Mouse (Mus musculus) macrophage (primary cell): ENCODE measurements around the gene Lgals4. TPM values are rescaled to one million over a fixed set of nuclear protein-coding genes. Genes with fewer than 3 reads are reported as not detected.

Source experiments
- H3K27ac ChIP-seq: fragments of 350-480 bp; formaldehyde crosslinking; 2 replicates; pipeline ENCODE4 v1.9.0; 2021
- H3K36me3 ChIP-seq: fragments of 350-480 bp; formaldehyde crosslinking; 2 replicates; pipeline ENCODE4 v1.9.0; 2021; ENCODE audit errors: inconsistent target
- H3K4me3 ChIP-seq: fragments of 350-480 bp; formaldehyde crosslinking; 2 replicates; pipeline ENCODE4 v1.9.0; 2021; ENCODE audit errors: inconsistent target
- H3K79me2 ChIP-seq: fragments of 350-480 bp; formaldehyde crosslinking; 2 replicates; pipeline ENCODE4 v1.9.0; 2021; ENCODE audit errors: inconsistent target
- whole genome bisulfite sequencing: methylation state at CpG from one replicate; pipeline ENCODE4 v1.1.7; 2026; ENCODE audit warnings: inconsistent platforms; ENCODE audit not compliant: missing documents; 5-methylcytosine and 5-hydroxymethylcytosine counted together
- polyA plus RNA-seq: library from polyadenylated mRNA; stranded (reverse); fragments of 250-400 nt; gene quantifications from 3 replicates; pipeline ENCODE4 v1.2.4, GENCODE M21; 2018; ENCODE audit warnings: inconsistent platforms

Gene Lgals4
- polyA plus RNA-seq, 1 experiment from 2014 or later = 0.96 TPM

- H3K27ac ChIP-seq = no peak overlapping the region
- H3K36me3 ChIP-seq = peaks cover 36% of the 10 kb centered on the region
- H3K79me2 ChIP-seq = peaks cover 17% of the 10 kb centered on the region
- WGBS = 83% methylated on average over 10 of the region's 10 CpGs
- no peak overlapping the region for H3K4me3 ChIP-seq
These were observed 10.4 kb upstream of the Lgals4 start for GRCm38 (mm10) chr7:28822993-28823903.

GRCm38 (mm10) chr7:28823932-28824331, 9.7 kb upstream of the Lgals4 start:
- peaks cover 10% of the 10 kb centered on the region; the same call in 1 of the 2 replicates for H3K79me2 ChIP-seq
- no peak overlapping the region for H3K27ac ChIP-seq
- H3K4me3 ChIP-seq = no peak overlapping the region
- peaks cover 30% of the 10 kb centered on the region for H3K36me3 ChIP-seq
- WGBS = 29% methylated on average over 2 of the region's 2 CpGs

GRCm38 (mm10) chr7:28824941-28825685, 8.5 kb upstream of the Lgals4 start, which contains the start of gene Ech1:
Ech1 (plus strand) TSS chr7:28825217.
- Histone ChIP-seq H3K79me2 (peaks cover 10% of the 10 kb centered on the region; the same call in 1 of the 2 replicates), H3K36me3 (peaks cover 30% of the 10 kb centered on the region), H3K27ac (peak within 1 kb of the TSS; percentile 78), H3K4me3 (peak within 1 kb of the TSS; percentile 47)
- 2% methylated on average over 32 of the region's 33 CpGs for WGBS

GRCm38 (mm10) chr7:28825686-28826401, 7.8 kb upstream of the Lgals4 start:
- H3K79me2 ChIP-seq = peaks cover 10% of the 10 kb centered on the region; the same call in 1 of the 2 replicates
- peaks cover 30% of the 10 kb centered on the region for H3K36me3 ChIP-seq
- 19% methylated on average over 10 of the region's 11 CpGs for WGBS

GRCm38 (mm10) chr7:28826402-28826772, 7.3 kb upstream of the Lgals4 start:
- H3K4me3 ChIP-seq = no peak overlapping the region
- WGBS = 98% methylated on average over 7 of the region's 7 CpGs

More at GRCm38 (mm10) chr7:28825686-28826401, 7.8 kb upstream of the Lgals4 start:
- Histone ChIP-seq H3K27ac (peak overlapping the region; percentile 78), H3K4me3 (peak overlapping the region; percentile 47)

GRCm38 (mm10) chr7:28827338-28827737, 6.3 kb upstream of the Lgals4 start:
- H3K36me3 ChIP-seq = peaks cover 28% of the 10 kb centered on the region
- WGBS = 50% methylated on average over 2 of the region's 3 CpGs
- peaks cover 10% of the 10 kb centered on the region; the same call in 1 of the 2 replicates for H3K79me2 ChIP-seq
- no peak overlapping the region for H3K27ac ChIP-seq
- H3K4me3 ChIP-seq = no peak overlapping the region

More at GRCm38 (mm10) chr7:28826402-28826772, 7.3 kb upstream of the Lgals4 start:
- Histone ChIP-seq H3K79me2 (peaks cover 10% of the 10 kb centered on the region; the same call in 1 of the 2 replicates), H3K36me3 (peaks cover 30% of the 10 kb centered on the region), H3K27ac (peak overlapping the region; percentile 78)

GRCm38 (mm10) chr7:28829821-28830220, 3.8 kb upstream of the Lgals4 start:
- WGBS = 98% methylated on average over 8 of the region's 8 CpGs
- Histone ChIP-seq H3K79me2 (peaks cover 10% of the 10 kb centered on the region; the same call in 1 of the 2 replicates), H3K4me3 (no peak overlapping the region), H3K27ac (no peak overlapping the region), H3K36me3 (peaks cover 25% of the 10 kb centered on the region)

GRCm38 (mm10) chr7:28830981-28831380, 2.7 kb upstream of the Lgals4 start:
- H3K27ac ChIP-seq = no peak overlapping the region
- 95% methylated on average over 5 of the region's 5 CpGs for WGBS
- H3K79me2 ChIP-seq = peaks cover 7% of the 10 kb centered on the region; the same call in 1 of the 2 replicates
- no peak overlapping the region for H3K4me3 ChIP-seq
- peaks cover 25% of the 10 kb centered on the region for H3K36me3 ChIP-seq

GRCm38 (mm10) chr7:28831411-28832125, 2.1 kb upstream of the Lgals4 start:
- H3K36me3 ChIP-seq = peaks cover 25% of the 10 kb centered on the region
- 96% methylated on average over 17 of the region's 17 CpGs for WGBS
- H3K27ac ChIP-seq = no peak overlapping the region

GRCm38 (mm10) chr7:28832137-28832536, 1.5 kb upstream of the Lgals4 start:
- WGBS = 29% methylated on average over 6 of the region's 6 CpGs
- Histone ChIP-seq H3K27ac (no peak overlapping the region), H3K79me2 (no peaks in the 10 kb centered on the region), H3K4me3 (no peak overlapping the region), H3K36me3 (peaks cover 25% of the 10 kb centered on the region)

More at GRCm38 (mm10) chr7:28831411-28832125, 2.1 kb upstream of the Lgals4 start:
- Histone ChIP-seq H3K79me2 (peaks cover 1% of the 10 kb centered on the region; the same call in 1 of the 2 replicates), H3K4me3 (no peak overlapping the region)

GRCm38 (mm10) chr7:28836936-28837335, 3.3 kb downstream of the Lgals4 start:
- Histone ChIP-seq H3K27ac (no peak overlapping the region), H3K4me3 (no peak overlapping the region), H3K36me3 (0 out of 2 replicates have a peak, but pooled peaks cover under 1% of the 10 kb centered on the region), H3K79me2 (no peaks in the 10 kb centered on the region)
- WGBS = 95% methylated on average over 5 of the region's 5 CpGs

- WGBS = 68% methylated on average over 9 of the region's 9 CpGs
- H3K27ac ChIP-seq = no peak overlapping the region
These were observed 4.7 kb downstream of the Lgals4 start for GRCm38 (mm10) chr7:28838331-28838730.

GRCm38 (mm10) chr7:28847273-28847672, 13.6 kb downstream of the Lgals4 start:
- no peak overlapping the region for H3K27ac ChIP-seq
- H3K4me3 ChIP-seq = no peak overlapping the region
- 100% methylated on average over 1 of the region's 1 CpGs for WGBS
- no peaks in the 10 kb centered on the region for H3K79me2 ChIP-seq
- H3K36me3 ChIP-seq = no peaks in the 10 kb centered on the region

More at GRCm38 (mm10) chr7:28838331-28838730, 4.7 kb downstream of the Lgals4 start:
- H3K4me3 ChIP-seq = no peak overlapping the region
- no peaks in the 10 kb centered on the region for H3K36me3 ChIP-seq
- no peaks in the 10 kb centered on the region for H3K79me2 ChIP-seq
